Mouse (Mus musculus): ENCODE results near the gene Uap1l1. TPM values are rescaled to one million over a fixed set of nuclear protein-coding genes. Genes with fewer than 3 reads are reported as not detected.
"Not testable (repeated sequence)": the region's sequence is repeated elsewhere in the genome, so short reads cannot be mapped to it uniquely, and the experiment has no call there.

The Uap1l1 gene
- 59.5 and 65.3 TPM in 2 replicates for polyA plus RNA-seq (2012; rRNA removed)

- TF ChIP-seq CTCF (IDR thresholded peaks at IDR 0.05; ENCODE audit: insufficient read depth, low read length) (no peak), POLR2A (IDR thresholded peaks at IDR 0.05; ENCODE audit: borderline replicate concordance, extremely low read depth, low read depth, low read length) (peak; percentile 93)
- WGBS = under 1% methylated on average over 53 of the region's 54 CpGs
- peak; percentile 78 for DNase-seq
- Histone ChIP-seq H3K4me1 (ENCODE audit: control insufficient read depth, insufficient read depth, low read length) (peaks cover 15% of the 10 kb centered on the region), H3K4me3 (replicated peaks; ENCODE audit: extremely low read depth, low read depth, low read length) (peak within 1 kb of the TSS; percentile 69)
These were observed at the start of gene Uap1l1 for GRCm38 (mm10) chr2:25365091-25365761. Gene Uap1l1, minus strand, starts transcription at chr2:25365682.

- not testable (repeated sequence) for H3K4me3 ChIP-seq (replicated peaks; ENCODE audit: extremely low read depth, low read depth, low read length); H3K4me1 ChIP-seq (ENCODE audit: control insufficient read depth, insufficient read depth, low read length); DNase-seq
These were observed 48.0 kb upstream of the Uap1l1 start for GRCm38 (mm10) chr2:25413436-25413835.

GRCm38 (mm10) chr2:25408908-25409307 lies 43.4 kb upstream of the Uap1l1 start:
- TF ChIP-seq POLR2A (IDR thresholded peaks at IDR 0.05; ENCODE audit: borderline replicate concordance, extremely low read depth, low read depth, low read length) (no peak), CTCF (IDR thresholded peaks at IDR 0.05; ENCODE audit: insufficient read depth, low read length) (no peak)
- WGBS = 82% methylated on average over 10 of the region's 10 CpGs
- DNase-seq = no peak
- H3K4me3 ChIP-seq (replicated peaks; ENCODE audit: extremely low read depth, low read depth, low read length) = no peak overlapping the region
- 0 out of 2 replicates have a peak, but pooled peaks cover 1% of the 10 kb centered on the region for H3K4me1 ChIP-seq (ENCODE audit: control insufficient read depth, insufficient read depth, low read length)

GRCm38 (mm10) chr2:25403994-25404393 lies 38.5 kb upstream of the Uap1l1 start:
- no peak for TF ChIP-seq CTCF (IDR thresholded peaks at IDR 0.05; ENCODE audit: insufficient read depth, low read length)
- TF ChIP-seq POLR2A (IDR thresholded peaks at IDR 0.05; ENCODE audit: borderline replicate concordance, extremely low read depth, low read depth, low read length) = no peak
- no peak overlapping the region for H3K4me3 ChIP-seq (replicated peaks; ENCODE audit: extremely low read depth, low read depth, low read length)
- peaks cover 4% of the 10 kb centered on the region; the same call in 1 of the 2 replicates for H3K4me1 ChIP-seq (ENCODE audit: control insufficient read depth, insufficient read depth, low read length)
- no peak for DNase-seq
- WGBS = 80% methylated on average over 4 of the region's 4 CpGs

- peak overlapping the region; percentile 68 for H3K4me3 ChIP-seq (replicated peaks; ENCODE audit: extremely low read depth, low read depth, low read length)
- no peak for TF ChIP-seq CTCF (IDR thresholded peaks at IDR 0.05; ENCODE audit: insufficient read depth, low read length)
- peak; percentile 59; the same call in 1 of the 2 replicates for TF ChIP-seq POLR2A (IDR thresholded peaks at IDR 0.05; ENCODE audit: borderline replicate concordance, extremely low read depth, low read depth, low read length)
- peaks cover 4% of the 10 kb centered on the region; the same call in 1 of the 2 replicates for H3K4me1 ChIP-seq (ENCODE audit: control insufficient read depth, insufficient read depth, low read length)
- peak; percentile 74 for DNase-seq
- WGBS = under 1% methylated on average over 53 of the region's 54 CpGs
These were observed 37.6 kb upstream of the Uap1l1 start for GRCm38 (mm10) chr2:25402972-25403601.

GRCm38 (mm10) chr2:25402377-25402971 lies 37.0 kb upstream of the Uap1l1 start:
- peak; percentile 70 for DNase-seq
- Histone ChIP-seq H3K4me1 (ENCODE audit: control insufficient read depth, insufficient read depth, low read length) (peaks cover 4% of the 10 kb centered on the region; the same call in 1 of the 2 replicates), H3K4me3 (replicated peaks; ENCODE audit: extremely low read depth, low read depth, low read length) (peak overlapping the region; percentile 68)
- 2% methylated on average over 13 of the region's 13 CpGs for whole genome bisulfite sequencing
- TF ChIP-seq CTCF (IDR thresholded peaks at IDR 0.05; ENCODE audit: insufficient read depth, low read length) (peak; percentile 68), POLR2A (IDR thresholded peaks at IDR 0.05; ENCODE audit: borderline replicate concordance, extremely low read depth, low read depth, low read length) (no peak)

GRCm38 (mm10) chr2:25400764-25401163 lies 35.3 kb upstream of the Uap1l1 start:
- Histone ChIP-seq H3K4me1 (ENCODE audit: control insufficient read depth, insufficient read depth, low read length) (peaks cover 8% of the 10 kb centered on the region), H3K4me3 (replicated peaks; ENCODE audit: extremely low read depth, low read depth, low read length) (no peak overlapping the region)
- 4% methylated on average over 17 of the region's 17 CpGs for WGBS
- peak; percentile 59 for DNase-seq
- TF ChIP-seq CTCF (IDR thresholded peaks at IDR 0.05; ENCODE audit: insufficient read depth, low read length) (peak; percentile 50), POLR2A (IDR thresholded peaks at IDR 0.05; ENCODE audit: borderline replicate concordance, extremely low read depth, low read depth, low read length) (no peak)

GRCm38 (mm10) chr2:25400291-25400690 lies 34.8 kb upstream of the Uap1l1 start:
- 16% methylated on average over 16 of the region's 16 CpGs for WGBS
- no peak for DNase-seq
- Histone ChIP-seq H3K4me1 (ENCODE audit: control insufficient read depth, insufficient read depth, low read length) (peaks cover 8% of the 10 kb centered on the region), H3K4me3 (replicated peaks; ENCODE audit: extremely low read depth, low read depth, low read length) (no peak overlapping the region)
- no peak for TF ChIP-seq POLR2A (IDR thresholded peaks at IDR 0.05; ENCODE audit: borderline replicate concordance, extremely low read depth, low read depth, low read length)
- TF ChIP-seq CTCF (IDR thresholded peaks at IDR 0.05; ENCODE audit: insufficient read depth, low read length) = no peak

GRCm38 (mm10) chr2:25399051-25399450 lies 33.6 kb upstream of the Uap1l1 start, which contains the start of gene Npdc1:
Gene Npdc1, plus strand, starts transcription at chr2:25399351.
- no peak for TF ChIP-seq CTCF (IDR thresholded peaks at IDR 0.05; ENCODE audit: insufficient read depth, low read length)
- no peak for TF ChIP-seq POLR2A (IDR thresholded peaks at IDR 0.05; ENCODE audit: borderline replicate concordance, extremely low read depth, low read depth, low read length)

More at GRCm38 (mm10) chr2:25399051-25399450, 33.6 kb upstream of the Uap1l1 start, which contains the start of gene Npdc1:
- Histone ChIP-seq H3K4me1 (ENCODE audit: control insufficient read depth, insufficient read depth, low read length) (peaks cover 8% of the 10 kb centered on the region), H3K4me3 (replicated peaks; ENCODE audit: extremely low read depth, low read depth, low read length) (no peak within 1 kb of the TSS)
- 66% methylated on average over 8 of the region's 8 CpGs for whole genome bisulfite sequencing
- no peak for DNase-seq
